Mouse (Mus musculus) G1E (cell line): ENCODE data around the gene Umps.

Source experiments
- CTCF ChIP-seq: IDR thresholded peaks from 2 replicates; pipeline ENCODE4 v1.5.1; 2012; ENCODE audit warnings: low read depth, low read length, inconsistent platforms, mixed read lengths
- GATA2 ChIP-seq: IDR thresholded peaks from 2 replicates; pipeline ENCODE4 v1.6.1; 2012; ENCODE audit warnings: low read depth, low read length, inconsistent platforms, borderline replicate concordance
- TAL1 ChIP-seq: conservative IDR thresholded peaks from 2 replicates; pipeline ENCODE4 v1.6.1; 2012; ENCODE audit warnings: low read depth, low read length, inconsistent platforms, mixed read lengths

- TF ChIP-seq CTCF (no peak), GATA2 (no peak), TAL1 (no peak)
Observed at GRCm38 (mm10) chr16:33908239-33908638, 58.6 kb downstream of the Umps start.
